Mouse (Mus musculus) ES-E14 (cell line): Measurements from ENCODE around the gene Kcnip2. TPM values are rescaled to one million over a fixed set of nuclear protein-coding genes. Genes with fewer than 3 reads are reported as not detected.

Experiments
- DNase-seq: peaks from one replicate; pipeline ENCODE4 v3.0.0-alpha.2; 2013; ENCODE audit warnings: low read depth, low spot score
- H3K27ac ChIP-seq: 2 replicates; pipeline ENCODE4 v1.5.1; 2012; ENCODE audit warnings: low read depth, mild to moderate bottlenecking, low read length, moderate library complexity, mixed read lengths; ENCODE audit not compliant: poor library complexity, insufficient read depth, severe bottlenecking
- H3K36me3 ChIP-seq: 2 replicates; pipeline ENCODE4 v1.6.1; 2012; ENCODE audit warnings: mild to moderate bottlenecking, low read length, moderate library complexity, mixed read lengths; ENCODE audit not compliant: control insufficient read depth, poor library complexity, insufficient read depth, severe bottlenecking
- H3K4me1 ChIP-seq, 2 experiments: fragments of 150-350 bp in 1 of 2; sonication (generic) in 1 of 2; 2 replicates each; pipeline ENCODE4 v1.6.1; 2012; ENCODE audit warnings: low read length in 2 of 2, mild to moderate bottlenecking in 1 of 2, mixed read lengths in 1 of 2; ENCODE audit not compliant: control insufficient read depth in 2 of 2, insufficient read depth in 2 of 2, poor library complexity in 1 of 2
- H3K4me3 ChIP-seq, 2 experiments: fragments of 150-350 bp in 1 of 2; sonication (generic) in 1 of 2; 2 replicates each; pipeline ENCODE4 v1.5.1; 2012; ENCODE audit warnings: low read length in 2 of 2, low read depth in 1 of 2, mild to moderate bottlenecking in 1 of 2, mixed read lengths in 1 of 2; ENCODE audit not compliant: insufficient read depth in 1 of 2, poor library complexity in 1 of 2, severe bottlenecking in 1 of 2
- H3K9ac ChIP-seq: 2 replicates; pipeline ENCODE4 v1.6.1; 2012; ENCODE audit warnings: low read depth, mild to moderate bottlenecking, low read length, mixed read lengths; ENCODE audit not compliant: poor library complexity, insufficient read depth, severe bottlenecking
- H3K9me3 ChIP-seq: fragments of 150-350 bp; sonication (generic); 2 replicates; pipeline ENCODE4 v1.6.1; 2012; ENCODE audit warnings: low read depth, mild to moderate bottlenecking, low read length; ENCODE audit not compliant: control insufficient read depth, insufficient read depth
- CHD2 ChIP-seq: IDR thresholded peaks from 2 replicates; pipeline ENCODE4 v1.6.1; 2014; ENCODE audit warnings: mild to moderate bottlenecking, low read depth, low read length, inconsistent platforms
- HCFC1 ChIP-seq: IDR thresholded peaks from 2 replicates; pipeline ENCODE4 v1.6.1; 2012; ENCODE audit warnings: low read length, inconsistent platforms, borderline replicate concordance; ENCODE audit not compliant: insufficient read depth
- MAFK ChIP-seq: IDR thresholded peaks from 2 replicates; pipeline ENCODE4 v1.6.1; 2014; ENCODE audit warnings: mild to moderate bottlenecking, low read depth, low read length, inconsistent platforms; ENCODE audit not compliant: insufficient read depth
- ZC3H11A ChIP-seq: IDR thresholded peaks from 2 replicates; pipeline ENCODE4 v1.6.1; 2012; ENCODE audit warnings: low read depth, mild to moderate bottlenecking, inconsistent platforms, low read length, borderline replicate concordance
- ZNF384 ChIP-seq: IDR thresholded peaks from 2 replicates; pipeline ENCODE4 v1.6.1; 2012; ENCODE audit warnings: low read depth, low read length, inconsistent platforms
- in situ Hi-C, 2 experiments: fragments of 600-800 bp; cut with MboI; formaldehyde crosslinking; loops; one replicate each; pipeline ENCODE4 v1.15.1; 2025; ENCODE audit warnings: low sequenced_read_pairs in 2 of 2, inconsistent platforms in 1 of 2; ENCODE audit not compliant: unreplicated experiment in 2 of 2
- total RNA-seq: library from RNA; depleted of rRNA; stranded (reverse); fragments of 300-350 nt; gene quantifications from 2 replicates; pipeline ENCODE4 v1.2.3, GENCODE M21; 2012; rRNA removed

The Kcnip2 gene
- 0.85 and 3.4 TPM in 2 replicates for total RNA-seq

GRCm38 (mm10) chr19:45815831-45816405 lies at the start of gene Kcnip2:
Gene Kcnip2, minus strand, starts transcription at chr19:45816061.
- H3K27ac ChIP-seq, result no peak within 1 kb of the TSS
- peaks cover 6 to 32% of the 10 kb centered on the region in 2 experiments; a peak in 3 of 4 replicates for H3K4me1 ChIP-seq
- TF ChIP-seq MAFK, result no peak
- no peak for TF ChIP-seq ZNF384
- TF ChIP-seq ZC3H11A, result no peak
- no peak for TF ChIP-seq HCFC1
- TF ChIP-seq CHD2, result no peak
- H3K9me3 ChIP-seq, result no peaks in the 10 kb centered on the region
- H3K9ac ChIP-seq, result peak within 1 kb of the TSS; percentile 51
- peaks cover 4% of the 10 kb centered on the region; the same call in 1 of the 2 replicates for H3K36me3 ChIP-seq
- no peak for DNase-seq
- in situ Hi-C loops, result loop anchor here in 1 of 2 experiments (10.0 kb wide), 1 partner anchor 199 kb away; no protein-coding TSS in a partner anchor
- peak within 1 kb of the TSS; percentile 60 to 74 for H3K4me3 ChIP-seq

- TF ChIP-seq MAFK (no peak), ZNF384 (no peak), HCFC1 (no peak), CHD2 (no peak), ZC3H11A (no peak)
- no peak overlapping the region for H3K27ac ChIP-seq
These were observed 39.5 kb upstream of the Kcnip2 start for GRCm38 (mm10) chr19:45855284-45855920.

DNA sequence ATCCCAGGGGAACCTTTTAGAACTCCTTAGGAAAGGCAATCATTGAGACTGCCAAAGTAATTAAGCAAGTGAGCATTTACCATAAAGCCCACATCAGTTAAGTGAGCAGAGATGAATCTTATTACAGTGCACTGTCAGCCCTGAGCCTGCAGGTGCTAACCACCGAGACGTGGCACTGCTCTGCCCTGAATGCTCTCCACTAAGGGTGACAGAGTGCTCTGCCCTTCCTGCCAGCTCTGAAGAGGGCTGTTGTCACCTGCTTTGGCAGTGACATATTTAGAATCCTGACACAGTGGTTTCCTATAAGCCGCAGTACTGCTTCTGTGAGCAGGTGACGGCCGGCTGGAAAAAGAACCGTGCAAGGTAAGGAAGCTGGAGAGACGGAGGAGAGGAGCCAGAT lies 38.7 kb upstream of the Kcnip2 start:
- DNase-seq, result no peak
- TF ChIP-seq HCFC1, result no peak
- TF ChIP-seq CHD2, result no peak
- TF ChIP-seq MAFK, result no peak
- no peak for TF ChIP-seq ZNF384
- no peak for TF ChIP-seq ZC3H11A
- H3K27ac ChIP-seq, result no peak overlapping the region
- 0 out of 2 replicates have a peak, but pooled peaks cover 3% of the 10 kb centered on the region for H3K36me3 ChIP-seq
- H3K9ac ChIP-seq, result no peak overlapping the region
- H3K4me3 ChIP-seq, result no peak overlapping the region
- no peaks in the 10 kb centered on the region for H3K9me3 ChIP-seq
- H3K4me1 ChIP-seq, result peaks cover 0 to 3% of the 10 kb centered on the region in 2 experiments; a peak in 3 of 4 replicates
- in situ Hi-C loops, result no loop called here

More at GRCm38 (mm10) chr19:45855284-45855920, 39.5 kb upstream of the Kcnip2 start:
- Histone ChIP-seq H3K9me3 (no peaks in the 10 kb centered on the region), H3K4me1 (peaks cover 6 to 8% of the 10 kb centered on the region in 2 experiments), H3K4me3 (no peak overlapping the region), H3K9ac (no peak overlapping the region), H3K36me3 (0 out of 2 replicates have a peak, but pooled peaks cover 3% of the 10 kb centered on the region)
- no peak for DNase-seq
- in situ Hi-C loops, result no loop called here

- Histone ChIP-seq H3K36me3 (no peaks in the 10 kb centered on the region), H3K9me3 (no peaks in the 10 kb centered on the region), H3K4me1 (0 out of 4 replicates have a peak, but pooled peaks cover 0 to 2% of the 10 kb centered on the region in 2 experiments), H3K9ac (no peak overlapping the region), H3K4me3 (no peak overlapping the region), H3K27ac (no peak overlapping the region)
- no peak for DNase-seq
- TF ChIP-seq HCFC1 (no peak), MAFK (no peak), ZC3H11A (no peak)
- in situ Hi-C loops, result no loop called here
These were observed 31.9 kb upstream of the Kcnip2 start for GRCm38 (mm10) chr19:45847733-45848093.

DNA sequence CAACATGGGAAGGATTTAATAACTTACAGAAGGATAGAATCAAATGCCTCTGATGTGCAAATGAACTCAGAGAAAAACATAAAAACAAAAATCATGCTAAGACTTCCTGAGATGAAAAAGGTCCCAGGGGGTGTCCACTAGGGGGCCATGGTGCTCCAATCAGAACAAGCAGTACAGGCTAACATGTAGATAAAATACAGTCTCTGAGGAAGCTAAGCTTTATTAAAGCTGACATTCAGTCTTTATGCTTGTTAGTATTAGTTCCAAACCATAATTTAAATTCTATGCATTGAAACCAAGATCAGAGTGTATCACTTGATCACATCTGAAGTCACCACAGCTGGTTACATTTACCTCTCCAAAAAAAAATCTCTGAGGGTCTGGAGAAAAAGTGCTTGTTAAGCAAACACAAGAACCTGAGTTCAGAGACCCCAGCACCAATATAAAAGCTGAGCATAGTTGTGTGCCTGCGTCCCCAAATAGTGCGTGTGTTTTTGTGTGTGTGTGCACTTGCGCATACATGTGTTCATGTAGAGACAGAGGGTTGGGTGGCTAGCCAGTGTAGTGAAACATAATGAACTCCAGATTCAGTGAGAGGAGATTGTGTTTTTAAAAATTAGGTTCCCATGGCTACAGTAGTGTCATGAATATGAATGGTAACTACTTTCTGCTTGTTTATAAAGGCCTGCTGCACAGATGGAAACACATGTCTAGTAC lies 31.3 kb upstream of the Kcnip2 start:
- H3K9me3 ChIP-seq, result no peaks in the 10 kb centered on the region
- TF ChIP-seq CHD2, result no peak
- no peak for TF ChIP-seq ZC3H11A
- TF ChIP-seq MAFK, result no peak
- in situ Hi-C loops, result no loop called here
- no peak for DNase-seq
- H3K9ac ChIP-seq, result no peak overlapping the region
- H3K27ac ChIP-seq, result no peak overlapping the region
- 0 out of 4 replicates have a peak, but pooled peaks cover 0 to 2% of the 10 kb centered on the region in 2 experiments for H3K4me1 ChIP-seq
- no peaks in the 10 kb centered on the region for H3K36me3 ChIP-seq
- H3K4me3 ChIP-seq, result no peak overlapping the region
